Mouse (Mus musculus): ENCODE results near the gene Celf3. TPM values are rescaled to one million over a fixed set of nuclear protein-coding genes. Genes with fewer than 3 reads are reported as not detected.

Gene Celf3
- polyA plus RNA-seq, 1 experiment from 2014 or later: 0.39 TPM

DNA sequence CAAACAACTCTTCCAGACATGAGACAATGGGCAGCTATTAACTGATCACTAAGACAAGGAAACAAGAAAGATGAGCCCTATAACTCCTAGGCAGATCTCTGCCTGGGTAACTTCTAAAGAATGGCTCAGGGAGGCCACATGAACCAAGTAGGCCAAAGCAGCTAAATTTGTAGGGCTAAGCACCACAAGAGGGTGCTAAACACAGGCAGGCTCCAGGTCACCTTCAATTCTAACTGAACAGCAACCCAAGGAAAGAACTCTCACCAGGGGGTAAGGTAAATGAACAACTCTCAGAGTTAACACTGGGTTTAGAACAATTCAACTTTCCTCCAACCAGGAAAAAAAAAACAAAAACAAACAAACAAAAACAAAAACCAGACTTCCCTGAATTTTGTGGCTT, 55.9 kb downstream of the Celf3 start:
- Histone ChIP-seq H3K27ac (no peak overlapping the region), H3K4me2 (ENCODE audit: low read length) (no peak overlapping the region), H3K4me3 (replicated peaks; ENCODE audit: low read depth, low read length) (no peak overlapping the region), H3K9me3 (replicated peaks; ENCODE audit: low read length) (no peaks in the 10 kb centered on the region), H3K9ac (ENCODE audit: low read depth, low read length) (no peak overlapping the region), H3K4me1 (replicated peaks; ENCODE audit: insufficient read depth, low read length) (no peaks in the 10 kb centered on the region), H3K36me3 (ENCODE audit: insufficient read depth, low read length) (0 out of 2 replicates have a peak, but pooled peaks cover 6% of the 10 kb centered on the region), H3K27me3 (ENCODE audit: insufficient read depth, low read length) (no peaks in the 10 kb centered on the region)
- ATAC-seq (replicated peaks; ENCODE audit: low FRiP score, low read depth) (no peak), DNase-seq (ENCODE audit: low spot score) (peak; percentile 76)
- peak; percentile 72 for TF ChIP-seq CTCF (IDR thresholded peaks at IDR 0.05; ENCODE audit: low read depth)

DNA sequence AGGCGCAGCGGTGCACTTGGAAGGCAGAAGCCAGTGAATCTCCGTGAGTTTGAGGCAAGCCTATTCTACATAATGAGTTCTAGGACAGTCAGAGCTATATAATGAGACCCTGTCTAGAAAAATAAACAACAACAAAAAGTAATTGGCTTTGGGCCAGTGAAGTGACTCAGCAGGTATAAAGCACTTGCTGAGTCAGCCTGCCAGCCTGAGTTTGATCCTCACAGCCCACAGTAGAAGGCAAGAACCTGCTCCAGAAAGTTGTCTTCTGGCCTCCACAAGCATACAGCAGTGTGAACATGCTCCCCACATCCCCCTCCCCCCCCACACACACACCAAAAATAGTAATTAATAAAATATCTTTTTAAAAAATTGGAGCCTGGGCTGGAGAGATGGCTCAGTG, 59.1 kb downstream of the Celf3 start:
- Histone ChIP-seq H3K36me3 (ENCODE audit: insufficient read depth, low read length) (no peaks in the 10 kb centered on the region), H3K4me2 (ENCODE audit: low read length) (no peak overlapping the region), H3K27me3 (ENCODE audit: insufficient read depth, low read length) (no peaks in the 10 kb centered on the region), H3K9ac (ENCODE audit: low read depth, low read length) (no peak overlapping the region), H3K27ac (no peak overlapping the region), H3K4me1 (replicated peaks; ENCODE audit: insufficient read depth, low read length) (no peaks in the 10 kb centered on the region), H3K4me3 (replicated peaks; ENCODE audit: low read depth, low read length) (no peak overlapping the region), H3K9me3 (replicated peaks; ENCODE audit: low read length) (no peaks in the 10 kb centered on the region)
- 87% methylated on average over 3 of the region's 3 CpGs for WGBS
- TF ChIP-seq CTCF (IDR thresholded peaks at IDR 0.05; ENCODE audit: low read depth): no peak
- no peak for ATAC-seq (replicated peaks; ENCODE audit: low FRiP score, low read depth)
- no peak for DNase-seq (ENCODE audit: low spot score)

Other genes starting within 250 kb of the Celf3 start
- not detected in 2 replicates for gene Gm4778, start 214.3 kb upstream of the Celf3 start, polyA plus RNA-seq (2015; fragmentation: Nextera tagmentation; extraction: Ambion mirVana)
- 20.2 and 21.5 TPM in 2 replicates for gene Them4, start 168.2 kb upstream of the Celf3 start, polyA plus RNA-seq (2015; fragmentation: Nextera tagmentation; extraction: Ambion mirVana)
- 0.09 TPM in 1 of 2 replicates, not detected in the other for gene Them5, start 136.2 kb upstream of the Celf3 start, polyA plus RNA-seq (2015; fragmentation: Nextera tagmentation; extraction: Ambion mirVana)
- 0.50 and 0.75 TPM in 2 replicates for gene C2cd4d, start 115.9 kb upstream of the Celf3 start, polyA plus RNA-seq (2015; fragmentation: Nextera tagmentation; extraction: Ambion mirVana)
- gene Rorc, start 105.5 kb upstream of the Celf3 start, polyA plus RNA-seq (2015; fragmentation: Nextera tagmentation; extraction: Ambion mirVana): 14.4 and 16.4 TPM in 2 replicates
- 0.32 and 0.47 TPM in 2 replicates for gene Lingo4, start 79.8 kb upstream of the Celf3 start, polyA plus RNA-seq (2015; fragmentation: Nextera tagmentation; extraction: Ambion mirVana)
- gene Tdrkh, start 65.0 kb upstream of the Celf3 start, polyA plus RNA-seq (2015; fragmentation: Nextera tagmentation; extraction: Ambion mirVana): 11.1 and 12.8 TPM in 2 replicates
- 52.7 and 57.1 TPM in 2 replicates for gene Mrpl9, start 35.0 kb upstream of the Celf3 start, polyA plus RNA-seq (2015; fragmentation: Nextera tagmentation; extraction: Ambion mirVana)
- 0.13 and 0.24 TPM in 2 replicates for gene Oaz3, start 34.4 kb upstream of the Celf3 start, polyA plus RNA-seq (2015; fragmentation: Nextera tagmentation; extraction: Ambion mirVana)
- gene Riiad1, start 2.0 kb downstream of the Celf3 start, polyA plus RNA-seq (2015; fragmentation: Nextera tagmentation; extraction: Ambion mirVana): 2.0 TPM in 2 replicates
- 33.4 and 39.1 TPM in 2 replicates for gene Snx27, start 104.4 kb downstream of the Celf3 start, polyA plus RNA-seq (2015; fragmentation: Nextera tagmentation; extraction: Ambion mirVana)
- gene Gm10972, start 164.8 kb downstream of the Celf3 start, polyA plus RNA-seq (2015; fragmentation: Nextera tagmentation; extraction: Ambion mirVana): not detected in 2 replicates
- 9.1 and 9.2 TPM in 2 replicates for gene Tuft1, start 180.6 kb downstream of the Celf3 start, polyA plus RNA-seq (2015; fragmentation: Nextera tagmentation; extraction: Ambion mirVana)
- 2.9 and 3.0 TPM in 2 replicates for gene Selenbp2, start 215.3 kb downstream of the Celf3 start, polyA plus RNA-seq (2015; fragmentation: Nextera tagmentation; extraction: Ambion mirVana)